Mouse (Mus musculus): ENCODE data around the gene Klrb1c. TPM values are rescaled to one million over a fixed set of nuclear protein-coding genes. Genes with fewer than 3 reads are reported as not detected.

Gene Klrb1c
- polyA plus RNA-seq (2015; fragmentation: Nextera tagmentation; extraction: Ambion mirVana) = not detected in 2 replicates

GRCm38 (mm10) chr6:128789115-128789514 is at the start of gene Klrb1c:
Gene Klrb1c (minus strand): TSS chr6:128789215.

GRCm38 (mm10) chr6:128826132-128826531 is 37.1 kb upstream of the Klrb1c start, which contains the start of the genes Gm44511 and Klrb1b:
Gene Gm44511 (minus strand): TSS chr6:128826315.
Gene Klrb1b (minus strand): TSS chr6:128826331.

Other genes with a start within 250 kb of the Klrb1c start
- not detected in 2 replicates for gene A2ml1, start 207.6 kb downstream of the Klrb1c start, polyA plus RNA-seq (2015; fragmentation: Nextera tagmentation; extraction: Ambion mirVana)
- not detected in 2 replicates for gene Klrb1a, start 165.7 kb downstream of the Klrb1c start, polyA plus RNA-seq (2015; fragmentation: Nextera tagmentation; extraction: Ambion mirVana)
- not detected in 2 replicates for gene Clec2h, start 126.8 kb downstream of the Klrb1c start, polyA plus RNA-seq (2015; fragmentation: Nextera tagmentation; extraction: Ambion mirVana)
- gene Klrb1, start 66.2 kb downstream of the Klrb1c start, polyA plus RNA-seq (2015; fragmentation: Nextera tagmentation; extraction: Ambion mirVana) = not detected in 2 replicates
- gene Gm44511, start 37.1 kb upstream of the Klrb1c start, polyA plus RNA-seq (2015; fragmentation: Nextera tagmentation; extraction: Ambion mirVana) = not detected in 2 replicates
- gene Klrb1b, start 37.1 kb upstream of the Klrb1c start, polyA plus RNA-seq (2015; fragmentation: Nextera tagmentation; extraction: Ambion mirVana) = 0.08 TPM in 1 of 2 replicates, not detected in the other
- gene Clec2i, start 98.4 kb upstream of the Klrb1c start, polyA plus RNA-seq (2015; fragmentation: Nextera tagmentation; extraction: Ambion mirVana) = 0.11 and 0.16 TPM in 2 replicates
- 0.13 TPM in 2 replicates for gene BC035044, start 101.9 kb upstream of the Klrb1c start, polyA plus RNA-seq (2015; fragmentation: Nextera tagmentation; extraction: Ambion mirVana)
- 0.16 and 0.26 TPM in 2 replicates for gene Clec2g, start 145.2 kb upstream of the Klrb1c start, polyA plus RNA-seq (2015; fragmentation: Nextera tagmentation; extraction: Ambion mirVana)